Mouse (Mus musculus) retina, postnatal 1 day (tissue): Measurements from ENCODE around the gene Cdh23.

Experiments used
- DNase-seq: peaks from one replicate; pipeline ENCODE4 v3.0.0-alpha.2; 2012

Cdh23 gene

GRCm38 (mm10) chr10:60277207-60278005 is 418.9 kb downstream of the Cdh23 start, which contains the start of gene Psap:
Gene Psap (plus strand): TSS chr10:60277627.
- DNase-seq = peak; percentile 95

GRCm38 (mm10) chr10:60273382-60273781 is 422.9 kb downstream of the Cdh23 start:
- no peak for DNase-seq

- no peak for DNase-seq
Observed at GRCm38 (mm10) chr10:60272241-60272640, 424.0 kb downstream of the Cdh23 start.

- no peak for DNase-seq
Observed at GRCm38 (mm10) chr10:60271015-60271414, 425.3 kb downstream of the Cdh23 start.

- no peak for DNase-seq
Observed at GRCm38 (mm10) chr10:60269141-60270064, 426.9 kb downstream of the Cdh23 start.

GRCm38 (mm10) chr10:60268738-60269137 is 427.6 kb downstream of the Cdh23 start:
- no peak for DNase-seq

- no peak for DNase-seq
Observed at GRCm38 (mm10) chr10:60266842-60267401, 429.4 kb downstream of the Cdh23 start.

GRCm38 (mm10) chr10:60265252-60265651 is 431.0 kb downstream of the Cdh23 start:
- peak; percentile 70 for DNase-seq

- DNase-seq = no peak
Observed at GRCm38 (mm10) chr10:60263351-60263750, 432.9 kb downstream of the Cdh23 start.

GRCm38 (mm10) chr10:60262386-60262785 is 433.9 kb downstream of the Cdh23 start:
- DNase-seq = peak; percentile 94

- peak; percentile 51 for DNase-seq
Observed at GRCm38 (mm10) chr10:60261530-60261929, 434.8 kb downstream of the Cdh23 start.

GRCm38 (mm10) chr10:60260557-60261294 is 435.6 kb downstream of the Cdh23 start:
- DNase-seq = no peak

- DNase-seq = peak; percentile 35
Observed at GRCm38 (mm10) chr10:60257261-60257825, 438.9 kb downstream of the Cdh23 start.

GRCm38 (mm10) chr10:60256088-60256487 is 440.2 kb downstream of the Cdh23 start:
- no peak for DNase-seq
